Mouse (Mus musculus) heart, postnatal 0 days (tissue): Measurements from ENCODE around the gene Sun1. TPM values are rescaled to one million over a fixed set of nuclear protein-coding genes. Genes with fewer than 3 reads are reported as not detected.

Source experiments
- ATAC-seq: fragments of 200-750 bp; cut with Nextera tagmentation; 2 replicates; pipeline ENCODE4 v1.8.0; 2017; ENCODE audit warnings: low read depth, moderate number of reproducible peaks, moderate library complexity; ENCODE audit not compliant: insufficient read depth
- DNase-seq: peaks from one replicate; pipeline ENCODE4 v3.0.0-alpha.2; 2016; ENCODE audit warnings: low spot score
- H3K27ac ChIP-seq: fragments of 300-500 bp; sonication (generic); 2 replicates; pipeline ENCODE4 v1.5.1; 2014; ENCODE audit warnings: low read depth, mild to moderate bottlenecking
- H3K27me3 ChIP-seq: fragments of 300-500 bp; sonication (generic); 2 replicates; pipeline ENCODE4 v1.6.1; 2014; ENCODE audit warnings: low read length, mixed read lengths; ENCODE audit not compliant: control insufficient read depth, insufficient read depth
- H3K36me3 ChIP-seq: fragments of 300-500 bp; sonication (generic); replicated peaks from 2 replicates; pipeline ENCODE4 v1.6.1; 2014; ENCODE audit warnings: low read length, mixed read lengths; ENCODE audit not compliant: control insufficient read depth, insufficient read depth
- H3K4me1 ChIP-seq: fragments of 300-500 bp; sonication (generic); 2 replicates; pipeline ENCODE4 v1.6.1; 2014; ENCODE audit warnings: antibody characterized with exemption; ENCODE audit not compliant: control insufficient read depth, insufficient read depth
- H3K4me2 ChIP-seq: fragments of 300-500 bp; sonication (generic); 2 replicates; pipeline ENCODE4 v1.6.1; 2014; ENCODE audit warnings: low read depth, mild to moderate bottlenecking, low read length, moderate library complexity
- H3K4me3 ChIP-seq: fragments of 300-500 bp; sonication (generic); 2 replicates; pipeline ENCODE4 v1.5.1; 2014; ENCODE audit warnings: low read depth, low read length
- H3K9ac ChIP-seq: fragments of 300-500 bp; sonication (generic); replicated peaks from 2 replicates; pipeline ENCODE4 v1.6.1; 2014; ENCODE audit warnings: low read depth, low read length, mixed read lengths
- H3K9me3 ChIP-seq: fragments of 300-500 bp; sonication (generic); replicated peaks from 2 replicates; pipeline ENCODE4 v1.6.1; 2016; ENCODE audit warnings: low read length; ENCODE audit not compliant: control insufficient read depth
- CTCF ChIP-seq: IDR thresholded peaks from 2 replicates; pipeline ENCODE4 v1.5.1; 2016; ENCODE audit warnings: antibody characterized with exemption, control low read depth, low read depth
- EP300 ChIP-seq: IDR thresholded peaks from 2 replicates; pipeline ENCODE4 v1.6.1; 2016; ENCODE audit warnings: antibody characterized with exemption, low read depth
- WGBS: fragments of 180-500 bp; shearing (Covaris S2); extraction: QIAGEN DNeasy Blood & Tissue Kit; methylation state at CpG from one replicate; pipeline ENCODE4 v1.1.7; 2014; 5-methylcytosine and 5-hydroxymethylcytosine counted together
- polyA plus RNA-seq: library from polyadenylated mRNA; unstranded; fragments of >200 nt; fragmentation: Nextera tagmentation; extraction: Ambion mirVana; gene quantifications from 2 replicates; pipeline ENCODE4 v1.2.1, GENCODE M21; 2015
- total RNA-seq: library from RNA; depleted of rRNA; stranded (reverse); fragments of >200 nt; gene quantifications from 2 replicates; pipeline ENCODE4 v1.2.3, GENCODE M21; 2014; ENCODE audit warnings: low replicate concordance

The Sun1 gene
- total and polyA plus RNA-seq, 2 experiments from 2014 or later, result 22.4 to 71.5 TPM

DNA sequence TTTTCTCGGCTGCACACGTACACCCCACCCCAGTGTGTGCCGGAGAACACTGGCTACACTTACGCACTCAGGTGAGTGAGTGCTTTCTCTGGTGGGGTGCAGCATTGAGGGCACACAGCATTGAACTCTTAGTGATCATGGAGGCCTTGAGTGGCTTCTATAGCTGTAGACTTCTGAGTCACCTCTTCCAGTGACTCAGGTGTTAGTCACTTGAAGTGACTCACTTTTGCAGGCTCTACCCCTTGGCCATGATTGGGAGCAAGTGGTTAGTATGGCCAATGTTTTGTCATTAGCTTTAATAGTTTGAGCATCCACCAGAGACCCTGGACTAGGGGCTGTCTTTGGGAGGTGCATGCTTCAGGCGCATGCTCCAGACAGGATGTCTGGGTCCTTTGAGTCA lies 14.7 kb downstream of the Sun1 start:
- DNase-seq (no peak), ATAC-seq (no peak)
- no peaks in the 10 kb centered on the region for H3K27me3 ChIP-seq
- WGBS, result 93% methylated on average over 5 of the region's 5 CpGs
- no peak overlapping the region for H3K27ac ChIP-seq
- H3K9me3 ChIP-seq, result no peaks in the 10 kb centered on the region
- H3K9ac ChIP-seq, result no peak overlapping the region
- H3K4me1 ChIP-seq, result 0 out of 2 replicates have a peak, but pooled peaks cover 5% of the 10 kb centered on the region
- H3K4me2 ChIP-seq, result no peak overlapping the region
- no peak for TF ChIP-seq EP300
- no peak for TF ChIP-seq CTCF
- H3K4me3 ChIP-seq, result no peak overlapping the region
- peaks cover 15% of the 10 kb centered on the region for H3K36me3 ChIP-seq

DNA sequence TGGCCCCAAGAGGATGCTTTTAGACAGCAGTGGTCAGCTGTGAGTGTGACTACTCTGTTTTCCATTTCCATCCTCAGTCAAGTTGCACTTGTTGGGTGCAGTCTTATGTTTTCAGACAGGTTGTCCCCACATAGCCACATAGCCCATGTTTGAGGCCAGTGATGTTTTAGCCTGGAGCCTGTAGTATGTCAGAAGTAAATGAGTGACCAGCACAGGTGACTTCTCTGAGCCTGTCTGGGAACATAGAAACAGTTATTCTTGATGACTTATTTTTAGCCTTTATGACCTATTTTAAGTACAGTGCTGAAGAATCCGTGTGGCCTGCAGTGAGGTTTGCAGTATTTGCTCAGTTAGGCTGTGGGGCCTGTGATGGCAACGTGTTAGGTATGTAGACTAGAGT lies 15.7 kb downstream of the Sun1 start:
- DNase-seq (no peak), ATAC-seq (no peak)
- Histone ChIP-seq H3K9ac (no peak overlapping the region), H3K36me3 (peaks cover 9% of the 10 kb centered on the region; the same call in 1 of the 2 replicates), H3K4me2 (no peak overlapping the region), H3K27ac (no peak overlapping the region), H3K4me1 (0 out of 2 replicates have a peak, but pooled peaks cover 8% of the 10 kb centered on the region), H3K27me3 (no peaks in the 10 kb centered on the region), H3K9me3 (no peaks in the 10 kb centered on the region), H3K4me3 (no peak overlapping the region)
- no peak for TF ChIP-seq CTCF
- no peak for TF ChIP-seq EP300
- WGBS, result 55% methylated on average over 2 of the region's 2 CpGs

DNA sequence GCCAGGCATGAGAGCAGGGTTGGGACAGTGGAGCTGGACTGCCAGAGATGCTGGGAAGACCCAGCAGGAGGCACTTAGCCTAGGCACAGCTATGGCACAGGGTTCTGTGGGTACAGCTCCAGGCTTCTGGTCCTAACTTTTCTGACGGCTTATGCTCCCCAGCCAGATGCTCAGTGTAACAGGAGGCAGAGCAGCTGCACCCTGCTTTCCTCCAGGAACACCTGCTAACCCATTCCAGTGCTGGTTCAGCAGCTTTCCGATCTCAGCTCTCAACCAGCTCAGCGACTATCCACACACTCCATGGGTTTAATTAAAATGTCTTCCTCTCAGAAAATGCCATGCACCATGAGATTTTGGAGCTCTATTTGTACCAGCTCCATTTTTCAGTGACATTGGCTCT lies 16.3 kb downstream of the Sun1 start:
- Histone ChIP-seq H3K36me3 (peaks cover 15% of the 10 kb centered on the region), H3K27me3 (no peaks in the 10 kb centered on the region), H3K27ac (no peak overlapping the region), H3K9ac (no peak overlapping the region), H3K9me3 (no peaks in the 10 kb centered on the region), H3K4me2 (no peak overlapping the region), H3K4me1 (0 out of 2 replicates have a peak, but pooled peaks cover 8% of the 10 kb centered on the region), H3K4me3 (no peak overlapping the region)
- TF ChIP-seq CTCF (no peak), EP300 (no peak)
- 78% methylated on average over 3 of the region's 3 CpGs for WGBS
- ATAC-seq (no peak), DNase-seq (no peak)

GRCm38 (mm10) chr5:139220006-139220515 lies 19.6 kb downstream of the Sun1 start:
- no peaks in the 10 kb centered on the region for H3K9me3 ChIP-seq
- DNase-seq (no peak), ATAC-seq (no peak)
- H3K36me3 ChIP-seq, result peaks cover 39% of the 10 kb centered on the region
- TF ChIP-seq CTCF, result no peak
- no peak for TF ChIP-seq EP300
- H3K4me2 ChIP-seq, result no peak overlapping the region
- H3K27me3 ChIP-seq, result no peaks in the 10 kb centered on the region
- H3K4me3 ChIP-seq, result no peak overlapping the region
- WGBS, result 55% methylated on average over 4 of the region's 4 CpGs
- H3K4me1 ChIP-seq, result 0 out of 2 replicates have a peak, but pooled peaks cover 8% of the 10 kb centered on the region
- peak overlapping the region; percentile 33 for H3K27ac ChIP-seq
- no peak overlapping the region for H3K9ac ChIP-seq

DNA sequence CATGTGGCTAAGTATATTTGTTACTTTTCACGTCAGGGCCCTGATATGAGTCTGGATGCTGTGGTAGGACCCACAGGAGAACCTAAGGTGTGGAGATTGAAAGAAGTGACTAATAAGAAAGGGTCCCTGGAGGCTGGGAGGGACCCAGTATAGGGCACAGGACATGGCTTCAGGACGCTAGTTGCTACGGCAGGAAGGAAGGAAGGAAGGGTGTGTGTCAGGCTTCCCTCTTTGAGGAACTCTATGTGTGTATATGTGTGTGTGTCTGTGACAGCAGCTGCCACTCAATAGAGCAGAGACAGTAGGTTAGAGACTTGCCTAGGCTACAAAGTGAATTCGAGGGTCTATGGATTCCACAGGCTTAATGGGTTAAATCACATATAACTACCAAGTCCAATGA lies 20.2 kb downstream of the Sun1 start:
- peak; percentile 24; the same call in 1 of the 2 replicates for ATAC-seq
- Histone ChIP-seq H3K36me3 (peaks cover 44% of the 10 kb centered on the region), H3K4me3 (no peak overlapping the region), H3K4me1 (0 out of 2 replicates have a peak, but pooled peaks cover 8% of the 10 kb centered on the region), H3K27me3 (no peaks in the 10 kb centered on the region), H3K4me2 (no peak overlapping the region), H3K9me3 (no peaks in the 10 kb centered on the region), H3K27ac (peak overlapping the region; percentile 33), H3K9ac (no peak overlapping the region)
- DNase-seq, result no peak
- TF ChIP-seq EP300 (peak; percentile 83), CTCF (no peak)
- WGBS, result 85% methylated on average over 4 of the region's 4 CpGs

DNA sequence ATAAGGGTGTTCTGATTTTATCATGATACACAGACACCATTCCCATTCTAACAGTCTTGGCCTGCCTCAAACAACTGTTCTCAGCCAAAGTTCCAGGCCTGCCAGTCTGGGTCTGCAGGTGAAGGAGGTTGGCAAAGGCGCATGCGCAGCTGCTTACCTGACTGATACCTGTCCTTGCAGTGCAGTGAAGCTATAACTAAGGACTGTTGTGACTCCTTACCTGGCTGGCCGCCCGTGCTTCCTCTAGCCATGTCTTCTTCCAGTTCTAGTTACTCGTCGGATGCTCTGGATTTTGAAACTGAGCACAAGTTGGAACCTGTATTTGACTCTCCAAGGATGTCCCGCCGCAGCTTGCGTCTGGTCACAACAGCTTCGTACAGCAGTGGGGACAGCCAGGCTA lies 22.9 kb downstream of the Sun1 start:
- DNase-seq (no peak), ATAC-seq (no peak)
- Histone ChIP-seq H3K36me3 (peaks cover 65% of the 10 kb centered on the region), H3K9ac (no peak overlapping the region), H3K27ac (no peak overlapping the region), H3K9me3 (no peaks in the 10 kb centered on the region), H3K4me2 (no peak overlapping the region), H3K4me3 (no peak overlapping the region), H3K27me3 (no peaks in the 10 kb centered on the region), H3K4me1 (0 out of 2 replicates have a peak, but pooled peaks cover 8% of the 10 kb centered on the region)
- TF ChIP-seq EP300, result no peak
- no peak for TF ChIP-seq CTCF
- 95% methylated on average over 10 of the region's 10 CpGs for WGBS
